Mouse (Mus musculus) cerebellum, postnatal 4 days (tissue): ENCODE measurements around the gene Rnf39.

Experiments used
- DNase-seq, 2 experiments: peaks; one replicate each; pipeline ENCODE4 v3.0.0; 2022; ENCODE audit warnings: low spot score in 2 of 2, mixed read lengths in 1 of 2

The Rnf39 gene

DNA sequence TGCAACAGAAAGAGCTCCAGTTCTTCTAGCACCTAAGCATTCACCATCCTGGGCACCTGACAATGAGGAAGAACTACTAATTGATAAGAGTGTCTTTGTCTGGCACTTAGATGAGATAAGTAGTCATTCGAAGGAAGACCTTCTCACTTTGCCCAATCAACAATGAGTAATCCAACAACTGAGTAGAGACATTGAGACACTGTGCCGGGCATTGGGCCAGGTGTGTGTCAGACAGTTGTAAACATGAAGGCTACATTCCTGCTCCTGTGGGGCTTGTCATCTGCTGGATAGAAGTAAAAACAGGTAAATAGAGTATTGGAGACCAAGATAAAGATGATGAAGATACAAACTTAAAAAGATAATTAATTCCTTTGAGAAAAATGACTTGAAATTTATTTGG, 4.7 kb upstream of the Rnf39 start:
- DNase-seq: no peak

DNA sequence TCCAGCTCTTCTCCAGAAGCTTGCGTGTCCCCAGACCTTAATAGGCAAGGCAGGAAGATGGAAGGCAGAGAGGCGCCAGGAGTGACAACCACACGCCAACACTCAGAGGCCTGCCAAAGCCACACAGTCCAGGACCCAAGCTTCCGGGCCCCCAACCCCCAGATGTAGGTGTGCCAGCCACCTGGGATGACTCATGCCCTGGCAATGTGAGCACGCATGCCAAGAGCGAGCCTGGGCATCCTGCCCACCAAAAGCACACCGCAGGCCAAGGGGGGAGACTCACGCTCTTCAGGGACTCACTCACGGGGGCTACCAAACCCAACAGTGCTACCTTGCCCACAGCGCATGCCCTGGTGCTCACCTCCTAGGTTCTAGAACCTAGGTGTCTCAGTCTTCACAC, 327 bp upstream of the Rnf39 start:
- no peak for DNase-seq

DNA sequence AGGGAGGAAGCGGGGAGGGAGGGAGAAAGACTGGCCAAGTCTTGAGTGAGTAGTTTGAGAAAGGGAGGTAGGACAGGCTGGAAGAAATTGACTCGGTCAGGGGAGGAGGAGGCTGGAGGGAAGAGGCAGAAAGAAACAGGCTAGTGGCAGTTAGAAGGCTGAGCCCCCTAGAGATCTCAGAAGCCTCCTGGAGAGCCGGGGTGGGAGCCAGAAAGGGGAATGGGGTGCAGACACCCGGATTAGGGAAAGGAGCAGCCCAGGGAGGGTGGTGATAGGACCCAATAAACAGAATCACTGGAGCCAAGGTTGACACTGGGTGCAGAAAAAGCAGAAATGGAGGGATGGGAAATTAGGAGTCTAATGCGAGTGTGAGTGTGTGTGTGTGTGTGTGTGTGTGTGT, 973 bp downstream of the Rnf39 start:
- DNase-seq: no peak

DNA sequence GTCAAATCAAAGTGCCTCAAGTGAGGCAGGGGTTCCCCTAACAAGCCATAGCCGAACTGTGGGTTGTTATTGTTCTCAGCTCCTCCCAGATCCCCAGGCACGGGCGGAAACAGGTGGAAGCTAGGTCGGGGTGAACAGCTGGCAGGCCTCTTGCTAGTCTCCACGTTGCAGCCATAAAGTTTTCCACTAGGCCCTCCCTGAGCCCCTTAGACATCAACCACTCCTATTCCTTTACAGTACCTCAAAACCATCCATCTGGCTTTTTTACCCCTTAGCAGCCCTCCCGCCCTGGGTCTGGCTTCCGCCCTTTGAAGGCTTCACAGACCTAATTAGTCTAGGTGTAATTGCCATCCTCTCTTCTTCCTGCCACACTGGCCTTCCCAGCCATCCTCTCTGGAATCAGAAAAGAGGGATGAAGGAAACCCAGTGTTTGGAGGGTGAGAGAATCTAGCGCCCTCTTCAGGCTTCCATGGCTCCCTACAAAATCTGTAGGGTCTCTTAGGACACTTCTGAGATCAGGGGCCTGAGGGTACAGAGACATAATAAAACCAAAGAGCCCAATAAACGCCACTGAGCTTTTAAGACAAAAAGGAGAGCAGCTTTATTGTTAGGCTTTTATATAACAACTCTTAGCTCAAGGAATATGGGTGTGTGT, 1.5 kb downstream of the Rnf39 start:
- no peak for DNase-seq

DNA sequence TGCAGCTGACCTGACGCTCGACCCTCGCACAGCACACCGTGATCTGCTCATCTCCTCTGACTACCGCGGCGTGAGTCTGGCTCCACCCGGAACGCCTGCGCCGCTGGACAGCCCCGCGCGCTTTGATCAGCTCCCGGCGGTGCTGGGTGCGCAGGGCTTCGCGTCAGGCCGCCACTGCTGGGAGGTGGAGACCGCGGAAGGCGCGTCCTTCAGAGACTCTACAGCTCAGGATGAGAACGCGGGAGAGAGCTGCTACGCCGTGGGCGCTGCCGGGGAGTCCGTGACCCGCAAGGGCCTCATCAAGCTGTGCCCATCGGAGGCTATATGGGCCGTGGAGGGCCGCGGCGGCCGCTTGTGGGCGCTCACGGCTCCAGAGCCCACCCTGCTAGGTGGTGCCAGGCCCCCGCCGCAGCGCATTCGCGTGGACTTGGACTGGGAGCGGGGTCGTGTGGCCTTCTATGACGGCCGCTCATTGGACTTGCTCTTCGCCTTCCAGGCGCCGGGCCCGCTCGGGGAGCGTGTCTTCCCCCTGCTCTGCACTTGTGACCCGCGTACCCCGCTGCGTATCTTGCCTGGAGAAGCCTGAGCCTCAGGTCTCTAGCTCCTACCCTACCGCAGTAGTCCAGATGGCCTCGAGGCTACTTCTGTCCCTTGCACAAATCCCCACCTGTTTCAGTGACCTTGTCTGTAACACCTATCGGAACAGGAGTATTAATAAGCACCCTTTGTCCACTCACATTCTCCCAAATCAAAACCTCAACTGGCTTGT, 4.5 kb downstream of the Rnf39 start:
- peak; percentile 49 to 70 for DNase-seq

DNA sequence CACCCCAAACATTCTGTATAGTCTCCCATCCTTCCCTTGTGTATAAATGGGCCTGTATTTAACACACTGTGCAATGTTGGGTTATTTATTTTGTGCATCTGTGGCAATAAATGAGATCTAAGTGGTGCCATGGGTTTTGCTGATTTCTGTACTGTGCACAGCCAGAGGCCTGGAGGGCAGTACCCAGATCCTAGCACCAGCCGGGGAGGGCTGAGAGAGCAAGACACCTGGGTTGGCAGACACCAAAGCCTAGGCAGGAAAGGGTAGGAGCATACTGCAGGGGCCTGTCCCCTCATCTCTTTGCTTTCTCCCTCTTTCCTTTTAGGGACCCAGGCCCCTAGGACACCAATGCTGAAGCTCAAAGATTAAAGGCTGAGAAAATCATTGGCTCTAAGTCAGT, 5.6 kb downstream of the Rnf39 start:
- no peak for DNase-seq

DNA sequence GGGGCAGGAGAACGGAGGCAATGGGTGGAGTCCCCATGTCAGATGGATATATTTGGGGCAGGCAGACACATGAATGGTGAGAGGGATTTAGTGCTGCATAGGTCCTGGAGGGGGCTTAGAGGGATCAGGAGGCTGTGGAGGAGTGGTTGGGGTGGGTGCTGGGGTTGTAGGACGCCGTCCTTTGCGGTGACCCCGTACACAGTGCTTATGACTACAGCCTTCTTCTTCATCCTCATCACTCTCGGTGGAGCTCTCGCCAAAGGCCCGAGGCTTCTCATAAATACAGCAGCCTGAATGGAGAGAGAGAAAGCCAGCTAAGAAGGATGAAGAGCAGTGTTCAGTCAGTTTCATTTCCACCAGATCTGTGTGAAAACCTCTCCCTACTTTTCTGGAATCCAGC, 6.5 kb downstream of the Rnf39 start:
- DNase-seq: no peak

DNA sequence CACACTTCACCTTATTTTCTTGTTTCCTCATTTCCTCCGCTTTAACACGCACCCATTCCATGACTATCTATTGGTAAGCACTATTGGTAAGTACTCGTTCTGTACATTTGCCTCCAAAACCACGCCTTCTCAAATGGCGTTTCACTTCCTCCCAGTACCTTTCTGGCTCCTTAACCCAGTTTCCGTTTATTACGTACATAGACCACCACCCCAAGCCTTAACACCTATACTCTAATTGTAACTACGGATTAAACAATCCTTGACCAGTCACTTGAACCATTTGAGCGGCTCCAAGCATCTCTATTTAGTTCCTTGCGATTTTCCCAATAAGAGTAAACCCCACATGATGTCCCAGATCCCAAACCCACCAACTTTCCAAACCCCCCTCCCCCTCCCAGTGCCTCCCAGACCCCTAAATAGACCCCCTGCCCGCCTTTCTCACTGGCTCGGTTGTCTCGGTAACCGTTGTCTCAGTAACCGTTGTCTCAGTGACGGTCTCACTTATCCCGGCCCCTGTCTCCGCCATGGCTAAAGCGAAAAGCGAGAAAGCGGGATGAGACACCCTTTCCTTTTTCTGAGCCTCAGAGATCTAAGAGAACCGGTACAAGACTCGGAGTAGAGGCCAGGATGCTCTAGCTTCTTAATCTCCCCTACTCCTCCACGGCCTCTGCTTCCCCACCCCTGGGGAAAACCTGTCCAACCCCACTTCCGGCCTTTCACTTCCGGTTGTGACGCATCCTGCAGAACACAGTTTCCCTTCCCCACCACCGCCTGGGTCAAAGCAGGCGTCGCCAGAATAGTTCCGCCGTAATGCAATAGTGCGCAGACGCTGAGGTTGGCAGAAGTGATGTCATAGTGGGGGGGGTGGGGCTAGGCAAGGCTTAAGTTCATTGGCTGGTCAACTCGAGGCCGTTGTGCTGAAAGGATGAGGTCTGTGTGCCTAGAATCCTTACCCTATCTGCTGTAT, 8.5 kb downstream of the Rnf39 start, which contains the start of gene Ppp1r11:
Gene Ppp1r11 (minus strand): TSS at position 761 of the 967 bp plus-strand sequence.
- peak; percentile 85 to 93 for DNase-seq

DNA sequence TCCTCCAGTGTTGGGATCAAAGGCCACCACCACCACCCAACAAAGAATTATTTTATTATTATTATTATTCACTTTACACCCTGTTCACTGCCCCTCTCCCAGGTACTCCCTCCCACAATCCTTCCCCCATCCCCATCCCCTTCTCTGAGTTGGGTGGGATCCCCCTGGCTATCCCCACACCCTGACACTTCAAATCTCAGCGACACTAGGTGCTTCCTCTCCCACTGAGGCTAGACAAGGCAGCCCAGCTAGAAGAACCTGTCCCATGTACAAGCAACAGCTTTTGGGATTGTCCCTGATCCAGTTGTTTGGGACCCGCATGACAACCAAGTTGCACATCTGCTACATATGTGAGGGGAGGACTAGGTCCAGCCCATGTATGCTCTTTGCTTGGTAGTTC, 9.9 kb downstream of the Rnf39 start:
- DNase-seq: no peak

DNA sequence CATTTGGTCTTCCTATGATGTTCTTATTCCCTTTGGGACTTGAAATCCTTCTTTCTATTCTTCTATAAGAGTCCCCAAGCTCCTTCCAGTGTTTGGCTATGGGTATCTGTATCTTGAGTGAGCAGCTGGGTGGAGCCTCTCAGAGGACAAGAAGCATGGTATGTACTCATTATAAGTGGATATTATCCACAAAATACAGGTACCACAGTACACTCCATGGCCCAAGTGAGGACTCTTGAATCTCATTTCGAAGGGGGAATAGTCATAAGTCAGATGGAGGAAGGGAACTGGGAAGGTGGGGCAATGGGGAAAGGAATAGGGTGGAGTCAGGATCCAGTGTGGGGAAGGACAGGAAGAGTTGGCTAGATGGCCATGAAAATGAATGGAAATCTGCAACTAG, 10.3 kb downstream of the Rnf39 start:
- no peak for DNase-seq

DNA sequence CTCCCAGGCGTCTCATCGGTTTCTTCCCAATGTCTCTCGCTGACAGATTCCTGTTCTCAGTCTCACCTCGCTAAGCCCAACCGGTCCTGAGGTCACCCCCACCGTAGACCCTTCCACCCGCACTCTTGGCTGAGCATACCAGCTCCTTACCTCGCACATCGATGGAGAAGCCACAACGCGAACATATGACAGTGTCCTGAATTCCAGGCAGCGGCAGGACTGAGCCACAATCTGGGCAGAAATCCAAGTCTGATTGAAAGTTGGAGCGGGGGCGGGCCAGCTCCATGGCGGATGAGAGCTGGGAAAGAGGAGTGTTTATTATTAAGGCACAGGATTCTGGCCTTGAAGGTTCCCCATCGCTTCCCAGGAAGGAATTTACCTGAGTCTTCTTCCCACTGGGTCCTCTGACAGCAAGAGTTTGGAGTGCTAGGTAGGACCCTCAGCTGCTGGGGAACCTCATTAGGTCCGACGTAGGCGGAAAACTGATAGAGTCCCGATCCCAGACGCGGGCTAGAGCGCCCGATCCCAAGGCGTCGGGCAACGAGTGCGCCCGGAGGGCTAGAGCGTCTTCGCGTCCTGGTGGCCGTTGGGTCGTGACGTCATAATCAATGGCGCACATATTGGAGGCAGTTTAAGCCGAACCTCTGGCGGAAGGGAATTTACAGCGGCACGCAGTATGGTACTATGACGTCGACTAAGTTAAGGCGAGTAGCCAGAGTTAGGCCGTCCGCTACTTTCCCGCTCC, 15.5 kb downstream of the Rnf39 start, which contains the start of the genes Znrd1 and Znrd1as:
Gene Znrd1 (minus strand): TSS at position 561 of the 745 bp plus-strand sequence.
Gene Znrd1as (plus strand): TSS at position 594 of the 745 bp plus-strand sequence.
- peak; percentile 82 to 89 for DNase-seq

DNA sequence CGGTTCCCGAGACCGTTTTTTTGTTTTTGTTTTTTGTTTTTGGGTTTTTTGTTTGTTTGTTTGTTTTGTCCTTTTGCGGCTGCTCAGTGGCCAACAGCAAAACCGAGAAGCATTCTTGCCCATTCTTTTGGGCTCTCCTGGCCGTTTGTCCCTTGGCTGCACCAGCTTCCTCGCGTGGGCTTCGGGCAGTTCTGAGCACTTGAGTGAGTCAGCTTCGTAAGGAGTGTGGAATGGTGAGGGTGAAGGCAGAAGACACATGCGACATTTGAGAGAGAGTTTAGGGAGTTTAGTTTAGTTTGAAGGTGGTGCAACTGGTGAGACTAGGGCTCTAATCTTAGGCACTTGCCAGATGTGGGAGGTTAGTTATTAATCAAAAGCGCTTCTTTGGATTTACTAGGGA, 16.2 kb downstream of the Rnf39 start:
- no peak for DNase-seq

DNA sequence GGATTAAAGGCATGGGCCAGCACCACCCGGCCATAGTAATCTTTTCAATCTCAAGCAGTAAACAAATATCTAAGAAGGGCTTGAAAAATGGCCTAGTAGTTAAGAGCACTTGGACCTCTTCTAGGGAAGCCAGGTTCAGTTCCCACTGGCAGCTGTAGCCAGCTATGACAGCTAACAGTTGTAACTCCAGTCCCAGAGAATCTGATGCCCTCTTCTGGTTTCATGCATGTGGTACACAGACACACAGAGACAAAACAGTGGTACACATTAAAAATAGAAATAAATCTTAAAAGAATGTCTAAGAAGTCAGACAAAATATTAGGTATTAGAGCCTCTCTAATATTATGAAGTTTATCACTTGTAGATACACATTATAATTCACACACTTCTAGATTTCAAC, 18.4 kb downstream of the Rnf39 start:
- DNase-seq: no peak

DNA sequence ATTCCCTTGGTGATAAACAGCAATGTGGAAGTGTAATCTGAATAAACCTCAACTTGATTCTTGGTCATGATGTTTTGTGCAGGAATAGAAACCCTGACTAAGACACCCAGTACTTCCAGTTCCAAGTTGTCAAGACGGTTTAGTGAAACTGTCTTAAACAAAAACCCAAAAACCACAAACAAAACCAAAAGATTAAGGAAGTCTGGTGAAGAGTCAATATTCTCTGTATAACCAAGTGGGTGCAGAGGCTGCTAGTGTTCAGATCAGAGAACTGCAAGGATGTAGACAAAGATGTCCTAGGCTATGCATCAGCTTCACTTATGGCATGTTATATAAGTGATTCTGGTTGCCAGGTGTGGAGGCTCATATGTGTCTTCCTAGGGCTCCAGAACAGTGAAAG, 24.2 kb downstream of the Rnf39 start:
- no peak for DNase-seq

DNA sequence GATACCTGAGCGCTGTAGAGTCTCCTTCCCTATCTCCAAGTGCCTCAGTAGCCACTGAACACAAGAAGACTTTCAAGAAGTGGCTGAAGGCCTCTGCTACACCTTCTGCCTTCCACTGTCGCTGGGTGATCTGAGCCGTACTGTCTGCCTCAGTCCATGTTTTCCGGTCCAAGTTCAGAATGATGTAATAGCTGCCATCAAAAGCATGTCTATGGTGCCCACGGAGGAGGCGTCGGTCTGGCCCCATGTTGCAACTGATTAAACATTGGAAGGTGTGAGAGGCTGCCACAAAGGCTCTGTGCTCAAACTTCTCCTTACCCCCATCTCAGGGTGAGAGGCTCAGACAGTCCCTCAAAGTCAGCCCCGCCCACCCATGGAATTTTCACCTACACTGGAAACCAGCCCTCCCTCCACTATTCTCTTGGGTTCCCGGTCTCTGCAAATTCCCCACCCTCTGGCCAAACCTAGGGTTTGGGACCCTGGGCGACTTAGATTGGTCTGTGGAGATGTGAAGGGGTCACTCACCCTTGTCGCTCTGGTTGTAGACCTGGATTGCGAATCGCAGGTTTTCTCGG, 27.7 kb downstream of the Rnf39 start:
- no peak for DNase-seq

DNA sequence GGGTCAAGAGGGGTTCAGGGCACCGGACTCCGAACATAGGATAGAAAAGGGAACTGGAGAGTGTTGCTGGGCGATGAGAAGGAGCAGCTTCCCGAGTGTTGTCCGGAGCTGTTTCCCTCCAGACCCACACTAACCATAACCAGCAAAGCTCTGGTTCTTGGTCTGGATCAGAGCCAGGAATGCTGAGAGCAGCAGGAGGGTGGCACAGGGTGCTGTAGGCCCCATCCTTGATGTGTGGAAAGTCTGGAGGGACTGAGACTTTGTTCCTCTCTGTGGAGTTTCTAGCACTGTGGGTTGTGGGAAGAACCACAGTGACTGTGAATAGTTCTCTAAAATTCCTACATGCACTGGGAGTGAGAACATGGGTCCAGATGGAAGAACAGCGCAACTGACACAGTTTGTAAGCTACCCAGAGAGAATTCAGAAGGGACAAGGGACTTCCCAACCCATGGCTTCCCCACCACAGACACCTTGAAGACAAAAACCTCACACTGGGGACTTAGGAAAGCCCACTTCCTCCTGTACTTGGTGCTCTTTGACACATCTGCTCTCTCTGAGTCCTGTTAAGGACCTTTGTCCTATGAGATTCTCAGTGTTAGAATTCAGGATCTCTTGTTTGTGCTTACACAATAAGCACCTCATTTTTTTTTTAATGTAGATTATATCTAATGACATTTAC, 28.6 kb downstream of the Rnf39 start:
- DNase-seq: no peak

DNA sequence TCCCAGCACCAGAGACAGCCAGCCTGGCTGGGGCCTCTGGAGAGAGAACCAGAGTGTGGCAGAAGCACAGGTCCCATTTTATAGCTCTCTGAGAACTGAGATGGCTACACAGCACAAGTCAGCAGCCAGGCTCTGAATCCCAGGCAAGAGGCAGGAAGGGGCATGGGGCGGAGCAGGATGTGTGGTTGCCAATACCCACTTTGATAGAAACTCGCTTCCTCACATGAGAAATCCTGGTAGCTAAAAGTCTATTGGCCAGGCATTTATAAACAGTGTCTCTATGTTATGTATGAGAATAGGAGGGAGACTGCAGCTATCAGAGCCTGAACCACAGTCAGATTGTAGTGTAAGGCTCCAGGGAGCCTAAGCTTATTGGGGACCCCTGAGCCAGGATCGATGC, 30.1 kb downstream of the Rnf39 start:
- DNase-seq: no peak

DNA sequence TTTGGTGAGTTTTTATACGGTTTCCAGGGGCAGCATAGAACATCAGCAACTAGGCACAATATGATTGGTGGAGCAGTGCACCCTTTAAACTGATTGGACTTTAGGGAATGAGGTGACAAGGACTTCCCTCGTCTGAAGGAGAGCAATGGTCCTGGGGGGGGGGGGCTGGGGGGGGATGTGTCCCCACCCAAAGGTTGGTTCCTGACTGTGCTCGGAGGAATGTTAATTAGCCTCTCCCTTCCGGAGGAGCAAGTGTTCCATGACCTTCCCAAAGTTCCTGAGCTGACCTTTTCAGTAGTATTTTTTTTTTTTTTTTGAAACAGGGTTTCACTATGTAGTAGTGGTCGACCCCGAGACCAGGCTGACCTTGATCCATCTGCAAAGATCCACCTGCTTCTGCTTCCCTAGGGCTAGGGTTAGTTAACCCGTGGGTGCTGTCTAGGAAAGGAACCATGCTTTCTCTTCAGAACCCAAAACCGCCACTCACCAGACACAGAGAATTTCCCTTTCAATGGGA, 30.6 kb downstream of the Rnf39 start:
- DNase-seq: no peak

DNA sequence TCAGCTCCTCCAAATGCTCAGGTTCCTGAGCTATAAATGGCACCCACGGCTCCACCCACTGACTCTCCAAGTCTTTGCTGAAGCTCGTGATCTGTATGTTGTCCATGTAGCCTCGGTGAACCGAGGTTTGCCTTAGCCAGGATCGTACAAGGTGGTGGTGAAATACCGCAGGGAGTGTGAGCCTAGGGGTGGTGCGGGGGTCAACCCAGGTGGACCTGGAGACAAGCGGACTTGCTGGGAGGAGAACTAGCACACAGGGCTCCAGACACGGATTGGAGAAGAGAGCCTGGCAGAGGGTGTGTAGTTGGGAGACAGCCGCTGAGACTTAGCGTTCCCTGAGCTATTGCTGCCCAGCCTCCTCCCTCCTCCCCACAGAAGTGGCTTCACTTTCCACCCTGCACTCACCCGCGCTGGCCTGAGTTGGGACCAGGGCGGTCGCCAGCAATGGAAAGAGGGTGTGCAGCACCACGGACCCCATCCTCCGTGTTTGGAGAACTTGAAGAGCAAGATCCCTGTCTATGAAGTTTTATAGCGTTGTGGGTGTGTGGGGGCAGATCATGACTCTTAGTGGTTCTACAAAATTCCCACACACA, 38.6 kb downstream of the Rnf39 start, which contains the start of gene 2410137M14Rik:
Gene 2410137M14Rik (minus strand): TSS at position 17 of the 593 bp plus-strand sequence.
- no peak for DNase-seq

DNA sequence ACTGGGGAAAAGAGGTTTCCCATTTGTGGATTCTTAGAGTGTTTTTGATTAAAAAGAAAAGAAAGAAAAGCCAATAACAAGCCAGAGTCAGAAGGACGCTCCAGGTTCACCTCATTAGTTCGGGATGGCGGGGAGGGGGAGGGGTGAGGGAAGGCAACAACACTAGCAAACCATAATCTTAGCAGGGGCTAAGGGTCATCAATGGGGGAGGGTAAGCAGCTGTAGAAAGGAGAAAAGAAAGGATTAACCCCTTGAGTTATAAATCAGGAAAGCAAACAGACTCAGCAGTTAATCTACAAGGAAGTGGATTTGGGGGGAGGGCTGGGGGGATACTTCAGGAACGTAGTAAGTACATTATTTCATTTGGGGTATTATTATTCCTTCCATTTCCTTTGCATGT, 39.1 kb downstream of the Rnf39 start:
- no peak for DNase-seq
